Mouse (Mus musculus) gastrocnemius, adult 8-10 months (tissue): ENCODE measurements at regions not wholly inside any gene's neighbourhood (a gene's known extent, or its start where the extent isn't known, plus 50 kb on each side); places are given as distances from the start of the nearest gene placed in this dataset.

Experiments
- DNase-seq, 2 experiments: peaks; one replicate each; pipeline ENCODE4 v3.0.0; 2022; ENCODE audit warnings: low spot score in 2 of 2

DNA sequence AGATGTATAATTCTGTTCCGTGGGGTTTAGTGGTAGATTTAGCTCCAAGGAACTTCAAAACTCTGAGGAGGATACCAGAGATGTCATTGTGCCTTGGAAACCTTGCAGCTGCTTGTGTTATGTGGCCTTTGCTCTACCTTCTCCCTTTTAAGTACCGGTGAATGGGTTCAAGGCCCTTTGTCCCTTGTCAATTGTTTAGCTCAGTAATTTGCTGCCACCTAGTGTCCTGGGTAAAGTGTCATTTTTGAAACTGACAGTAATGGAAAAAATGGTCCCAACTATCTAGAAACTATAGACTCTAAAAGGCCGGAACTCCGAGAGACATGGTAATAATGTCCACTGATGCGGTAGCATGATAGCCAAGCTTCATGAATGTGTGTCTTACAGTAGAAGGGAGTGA lies 90.8 kb upstream of the Phactr1 start:
- DNase-seq: no peak

- no peak for DNase-seq
Observed at GRCm38 (mm10) chr13:42590415-42590814, 90.0 kb upstream of the Phactr1 start.

DNA sequence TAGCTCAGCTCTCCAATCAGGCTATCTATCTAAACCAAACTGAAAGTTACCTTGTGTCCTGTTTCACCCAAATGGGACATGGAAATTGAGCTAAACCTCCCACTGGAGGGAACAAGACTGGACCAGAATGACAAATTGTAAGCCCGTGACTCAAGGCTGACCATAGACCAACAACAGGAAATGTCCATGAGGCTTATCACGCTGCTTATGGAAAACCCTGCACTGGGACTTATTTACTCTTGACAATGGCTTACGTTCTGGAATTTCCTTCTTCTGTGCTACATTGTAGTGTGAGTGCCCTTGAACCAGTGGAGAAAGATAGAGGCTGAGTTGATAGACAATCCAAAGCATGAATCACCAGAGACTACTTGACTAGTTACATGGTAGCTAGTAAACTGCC lies 87.5 kb upstream of the Phactr1 start:
- DNase-seq: no peak

DNA sequence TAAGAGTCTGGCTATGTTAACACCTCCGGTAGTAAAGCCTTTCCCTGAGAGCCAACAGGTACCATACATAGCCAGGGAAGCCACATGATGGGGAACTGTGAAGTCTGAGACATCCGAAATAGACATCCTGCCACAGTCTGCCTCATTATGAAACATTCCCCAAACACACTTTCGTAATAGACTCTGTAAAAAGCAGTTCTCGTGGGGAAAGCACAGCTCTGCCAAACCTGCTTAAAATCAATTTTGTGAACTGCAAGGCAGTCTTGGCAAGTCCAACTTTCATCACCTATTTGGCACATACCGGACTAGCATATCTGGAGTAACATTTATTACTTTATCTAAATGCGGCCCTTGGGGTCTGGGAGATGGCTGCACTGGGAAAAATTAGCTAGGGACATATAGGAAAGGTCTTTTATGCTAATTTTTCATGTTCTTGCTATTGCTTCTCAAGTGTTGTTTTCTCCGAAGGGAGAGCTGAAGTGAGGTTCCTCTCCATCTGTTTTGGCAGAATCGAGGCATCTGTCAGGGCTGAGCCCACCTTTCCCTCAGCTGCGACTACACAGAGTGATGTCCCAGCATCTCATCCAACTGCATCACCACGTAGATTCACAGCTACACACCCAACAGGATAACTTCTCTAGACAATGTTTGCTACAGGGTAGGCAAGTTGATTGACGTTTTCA lies 86.8 kb upstream of the Phactr1 start:
- DNase-seq: no peak

DNA sequence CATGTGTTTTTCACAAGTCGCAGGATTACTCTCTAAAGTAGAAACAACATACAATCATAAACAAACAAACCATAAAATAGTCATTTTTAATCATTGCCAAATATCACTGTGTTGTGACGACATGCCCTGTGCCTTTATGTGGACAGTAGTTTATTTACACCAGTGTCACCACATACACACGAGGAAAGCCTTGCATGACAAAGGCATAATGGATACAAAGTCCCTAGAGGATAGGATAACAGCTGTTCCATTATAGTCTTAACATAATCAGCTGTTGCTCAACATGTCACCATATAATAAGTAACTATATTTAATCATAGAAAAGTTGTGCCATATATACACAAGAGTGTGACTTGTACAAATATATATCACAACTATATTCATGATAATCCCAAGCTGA lies 85.2 kb upstream of the Phactr1 start:
- DNase-seq: no peak

DNA sequence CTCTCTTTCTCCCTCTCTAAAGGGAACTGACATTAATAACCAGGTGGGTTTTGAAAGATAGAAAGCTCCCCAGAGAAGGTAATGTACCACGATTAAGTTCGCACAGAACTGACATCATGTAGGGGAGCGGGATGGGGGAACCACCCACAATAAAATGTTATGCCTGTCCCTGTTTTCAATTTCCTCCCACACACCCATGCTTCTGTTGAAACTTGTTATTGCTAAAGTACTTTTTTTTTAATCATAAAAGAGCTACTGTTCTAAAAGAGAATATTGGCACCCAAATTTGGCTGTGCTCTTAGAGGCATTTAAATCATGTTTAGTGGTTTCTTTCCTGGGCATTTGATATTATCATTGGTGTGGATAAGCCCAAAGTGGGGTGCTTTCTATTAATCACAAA lies 82.6 kb upstream of the Phactr1 start:
- no peak for DNase-seq

- DNase-seq: no peak
Observed at GRCm38 (mm10) chr13:42603308-42603707, 77.1 kb upstream of the Phactr1 start.

- DNase-seq: no peak
Observed at GRCm38 (mm10) chr13:42607735-42608134, 72.7 kb upstream of the Phactr1 start.

DNA sequence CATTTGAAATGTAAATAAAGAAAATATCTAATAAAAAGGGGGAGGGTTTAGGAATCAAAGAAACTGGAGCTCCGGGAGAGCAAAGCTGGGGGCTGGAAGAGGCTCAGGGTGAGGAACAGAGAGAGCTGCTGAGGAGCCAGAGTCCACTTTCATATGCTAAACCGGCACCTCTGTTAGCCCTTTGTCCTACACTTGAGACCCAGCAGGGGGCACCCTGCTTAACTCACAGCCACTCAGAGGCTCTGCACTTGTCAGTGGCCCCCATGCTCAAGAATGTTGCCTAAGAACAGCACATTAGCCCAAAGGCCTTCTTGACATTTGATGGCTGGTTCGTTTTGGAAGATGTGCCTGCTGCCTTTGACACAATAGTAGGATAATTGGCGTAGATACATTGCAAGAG lies 71.5 kb upstream of the Phactr1 start:
- DNase-seq: no peak

GRCm38 (mm10) chr13:42613326-42613725 lies 67.1 kb upstream of the Phactr1 start:
- no peak for DNase-seq

DNA sequence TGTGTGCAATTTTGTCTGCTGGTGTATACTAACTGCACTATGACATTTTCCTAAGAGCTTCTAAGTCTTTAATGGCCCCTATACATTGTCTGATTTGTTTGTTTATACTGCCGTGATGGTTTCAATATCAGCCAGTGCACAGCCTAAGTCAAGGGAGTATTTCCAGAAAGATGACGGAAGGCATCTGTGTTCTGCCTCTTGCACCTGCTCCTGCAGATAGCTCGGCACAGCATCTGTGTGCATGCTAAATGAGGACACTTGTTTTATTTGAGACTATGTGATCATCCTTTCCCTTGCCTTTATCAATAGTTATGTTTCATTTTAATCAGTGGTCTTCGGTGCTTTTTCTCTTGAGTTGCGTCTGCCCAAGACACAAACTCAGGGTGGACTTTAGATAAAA lies 64.6 kb upstream of the Phactr1 start:
- no peak for DNase-seq

DNA sequence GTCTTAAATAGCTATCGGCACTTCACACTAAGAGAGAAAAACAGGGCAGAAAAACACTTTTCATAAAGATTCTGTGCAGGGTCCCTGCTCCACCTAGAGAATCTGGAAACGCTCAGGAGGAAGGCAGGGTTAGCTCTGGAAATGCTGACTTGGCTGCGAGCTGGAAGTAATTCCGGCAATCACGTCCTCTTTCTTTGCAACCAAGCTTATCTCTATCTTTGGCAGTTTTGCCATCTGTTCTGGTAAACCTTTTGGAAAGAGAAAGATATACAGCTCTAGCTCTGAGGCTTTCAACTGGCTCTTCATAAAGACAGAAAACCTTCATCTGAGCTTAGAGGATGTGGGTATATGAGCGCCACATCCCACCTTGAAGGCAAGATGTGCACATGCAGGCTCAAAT lies 63.2 kb upstream of the Phactr1 start:
- no peak for DNase-seq

- no peak for DNase-seq
Observed at GRCm38 (mm10) chr13:42617844-42618243, 62.6 kb upstream of the Phactr1 start.

- no peak for DNase-seq
Observed at GRCm38 (mm10) chr13:42619555-42620280, 60.7 kb upstream of the Phactr1 start.

GRCm38 (mm10) chr13:42623491-42623890 lies 56.9 kb upstream of the Phactr1 start:
- no peak for DNase-seq
